Mouse (Mus musculus) forebrain, embryonic 10.5 days (tissue): ENCODE data around the gene Arntl2. TPM values are rescaled to one million over a fixed set of nuclear protein-coding genes. Genes with fewer than 3 reads are reported as not detected.

ENCODE experiments used
- DNase-seq: peaks from one replicate; pipeline ENCODE4 v3.0.0-alpha.2; 2017; ENCODE audit warnings: low spot score; ENCODE audit errors: extremely low spot score
- H3K27ac ChIP-seq: fragments of 300-500 bp; sonication (generic); 2 replicates; pipeline ENCODE4 v1.5.1; 2016; ENCODE audit warnings: mild to moderate bottlenecking
- H3K27me3 ChIP-seq: fragments of 300-500 bp; sonication (generic); 2 replicates; pipeline ENCODE4 v1.6.1; 2016; ENCODE audit warnings: mild to moderate bottlenecking; ENCODE audit not compliant: poor library complexity, severe bottlenecking
- H3K36me3 ChIP-seq: fragments of 300-500 bp; sonication (generic); replicated peaks from 2 replicates; pipeline ENCODE4 v1.6.1; 2016; ENCODE audit warnings: mild to moderate bottlenecking, moderate library complexity
- H3K4me1 ChIP-seq: fragments of 300-500 bp; sonication (generic); 2 replicates; pipeline ENCODE4 v1.6.1; 2016
- H3K4me3 ChIP-seq: fragments of 300-500 bp; sonication (generic); 2 replicates; pipeline ENCODE4 v1.5.1; 2016; ENCODE audit warnings: mild to moderate bottlenecking, moderate library complexity
- H3K9me3 ChIP-seq: fragments of 300-500 bp; sonication (generic); 2 replicates; pipeline ENCODE4 v1.6.1; 2016; ENCODE audit warnings: mild to moderate bottlenecking, moderate library complexity
- WGBS: fragments of 180-500 bp; shearing (Covaris S2); methylation state at CpG from one replicate; pipeline ENCODE4 v1.1.7; 2016; 5-methylcytosine and 5-hydroxymethylcytosine counted together
- polyA plus RNA-seq: library from polyadenylated mRNA; unstranded; fragments of >200 nt; fragmentation: Nextera tagmentation; extraction: Ambion mirVana; gene quantifications from 2 replicates; pipeline ENCODE4 v1.2.1, GENCODE M21; 2016

Arntl2 gene
- polyA plus RNA-seq = 1.4 and 2.2 TPM in 2 replicates

DNA sequence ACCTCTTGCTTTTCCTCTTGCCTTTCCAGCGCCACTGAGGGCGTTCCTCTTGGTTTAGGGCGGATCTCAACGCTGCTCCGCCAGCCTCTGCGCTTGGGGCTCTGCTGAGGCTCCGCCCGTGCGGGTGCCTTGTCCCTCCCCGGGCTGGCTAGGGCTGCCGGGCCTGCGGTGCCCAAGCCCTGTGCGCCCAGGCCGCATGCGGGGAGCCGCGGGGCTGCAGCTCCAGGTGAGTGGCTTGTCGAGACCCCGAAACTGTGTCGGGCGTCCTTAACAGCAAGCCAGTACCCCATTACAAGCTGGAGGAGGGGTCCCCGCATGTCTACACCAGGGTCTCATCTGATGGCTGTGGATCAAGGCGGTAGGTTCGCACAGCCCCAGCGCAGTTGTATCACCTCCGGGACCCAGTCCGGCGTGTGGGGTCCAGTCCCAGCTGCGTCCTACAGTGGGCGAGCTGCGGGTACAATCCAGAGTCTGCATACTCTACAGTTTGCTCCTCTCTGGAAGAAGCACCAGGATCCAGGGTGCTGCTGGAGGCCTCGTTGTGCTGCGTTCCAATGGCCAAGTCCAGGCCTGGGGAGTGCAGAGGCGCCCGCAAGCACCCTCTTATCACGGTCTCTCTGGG lies at the start of gene Arntl2:
Gene Arntl2 (plus strand): TSS at position 132 of the 622 bp plus-strand sequence.
- under 1% methylated on average over 36 of the region's 36 CpGs for whole genome bisulfite sequencing
- Histone ChIP-seq H3K4me3 (peak within 1 kb of the TSS; percentile 67), H3K27ac (peak within 1 kb of the TSS; percentile 80), H3K4me1 (peaks cover 15% of the 10 kb centered on the region), H3K36me3 (no peaks in the 10 kb centered on the region), H3K9me3 (no peaks in the 10 kb centered on the region), H3K27me3 (peaks cover 39% of the 10 kb centered on the region)
- peak; percentile 71 for DNase-seq

DNA sequence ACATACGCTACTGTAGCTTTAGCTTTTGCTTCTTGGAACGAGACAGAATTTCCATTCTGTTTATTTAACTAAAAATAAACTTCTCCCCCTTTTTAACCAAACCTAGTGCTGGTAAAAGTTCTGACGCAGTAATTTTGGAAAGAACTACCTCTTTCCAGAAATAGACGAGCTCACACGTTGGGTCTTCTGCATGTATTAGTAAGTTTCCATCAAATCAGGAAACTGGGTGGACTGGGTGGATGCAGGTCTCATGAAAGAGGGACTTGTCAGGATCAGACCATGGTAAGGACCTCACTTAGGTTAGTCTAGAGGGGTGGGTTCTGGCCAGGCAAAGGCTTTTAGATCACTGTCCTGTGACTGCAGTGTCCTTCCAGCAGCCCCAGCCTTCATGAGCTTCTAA lies 49.3 kb upstream of the Arntl2 start:
- WGBS = 92% methylated on average over 5 of the region's 5 CpGs
- Histone ChIP-seq H3K4me1 (0 out of 2 replicates have a peak, but pooled peaks cover under 1% of the 10 kb centered on the region), H3K4me3 (no peak overlapping the region), H3K27me3 (no peaks in the 10 kb centered on the region), H3K9me3 (no peaks in the 10 kb centered on the region), H3K27ac (no peak overlapping the region), H3K36me3 (no peaks in the 10 kb centered on the region)
- no peak for DNase-seq

GRCm38 (mm10) chr6:146747057-146747456 lies 48.8 kb upstream of the Arntl2 start:
- Histone ChIP-seq H3K27ac (no peak overlapping the region), H3K4me1 (0 out of 2 replicates have a peak, but pooled peaks cover 4% of the 10 kb centered on the region), H3K9me3 (no peaks in the 10 kb centered on the region), H3K36me3 (no peaks in the 10 kb centered on the region), H3K27me3 (no peaks in the 10 kb centered on the region), H3K4me3 (no peak overlapping the region)
- no peak for DNase-seq

GRCm38 (mm10) chr6:146748271-146748670 lies 47.6 kb upstream of the Arntl2 start:
- Histone ChIP-seq H3K36me3 (no peaks in the 10 kb centered on the region), H3K9me3 (no peaks in the 10 kb centered on the region), H3K27ac (no peak overlapping the region), H3K27me3 (no peaks in the 10 kb centered on the region), H3K4me3 (no peak overlapping the region), H3K4me1 (0 out of 2 replicates have a peak, but pooled peaks cover 4% of the 10 kb centered on the region)
- no peak for DNase-seq
- WGBS = 83% methylated on average over 1 of the region's 1 CpGs

DNA sequence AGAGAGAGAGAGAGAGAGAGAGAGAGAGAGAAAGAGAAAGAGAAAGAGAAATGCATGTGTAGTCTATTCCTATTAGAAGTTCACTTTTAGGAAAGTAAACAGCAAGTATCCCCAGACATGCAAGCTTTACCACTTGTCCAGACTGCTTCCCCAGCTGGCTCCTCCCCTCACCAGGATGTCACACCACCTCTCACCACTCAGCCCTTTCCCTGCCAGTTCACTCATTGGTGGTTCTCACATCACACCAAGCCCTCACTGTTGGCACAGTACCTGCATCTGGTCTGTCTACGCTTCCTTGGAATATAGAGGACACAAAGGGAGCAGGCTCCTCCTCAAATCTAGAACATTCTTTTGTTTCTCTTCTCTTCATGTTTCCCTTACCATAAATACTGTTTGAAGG lies 44.2 kb upstream of the Arntl2 start:
- peaks cover 15% of the 10 kb centered on the region for H3K4me1 ChIP-seq
- DNase-seq = no peak

GRCm38 (mm10) chr6:146752178-146752577 lies 43.7 kb upstream of the Arntl2 start:
- DNase-seq = no peak
- Histone ChIP-seq H3K4me1 (peaks cover 20% of the 10 kb centered on the region), H3K4me3 (no peak overlapping the region), H3K27me3 (no peaks in the 10 kb centered on the region), H3K36me3 (no peaks in the 10 kb centered on the region), H3K9me3 (no peaks in the 10 kb centered on the region), H3K27ac (no peak overlapping the region)
- WGBS = 86% methylated on average over 2 of the region's 2 CpGs

More for the DNA sequence above, 44.2 kb upstream of the Arntl2 start:
- Histone ChIP-seq H3K4me3 (no peak overlapping the region), H3K9me3 (no peaks in the 10 kb centered on the region), H3K27me3 (no peaks in the 10 kb centered on the region), H3K36me3 (no peaks in the 10 kb centered on the region), H3K27ac (no peak overlapping the region)
- WGBS = 82% methylated on average over 1 of the region's 1 CpGs

GRCm38 (mm10) chr6:146752612-146753011 lies 43.2 kb upstream of the Arntl2 start:
- Histone ChIP-seq H3K9me3 (no peaks in the 10 kb centered on the region), H3K27me3 (no peaks in the 10 kb centered on the region), H3K4me3 (no peak overlapping the region), H3K36me3 (no peaks in the 10 kb centered on the region), H3K27ac (no peak overlapping the region), H3K4me1 (peaks cover 24% of the 10 kb centered on the region)
- DNase-seq = no peak
- WGBS = 77% methylated on average over 1 of the region's 1 CpGs

DNA sequence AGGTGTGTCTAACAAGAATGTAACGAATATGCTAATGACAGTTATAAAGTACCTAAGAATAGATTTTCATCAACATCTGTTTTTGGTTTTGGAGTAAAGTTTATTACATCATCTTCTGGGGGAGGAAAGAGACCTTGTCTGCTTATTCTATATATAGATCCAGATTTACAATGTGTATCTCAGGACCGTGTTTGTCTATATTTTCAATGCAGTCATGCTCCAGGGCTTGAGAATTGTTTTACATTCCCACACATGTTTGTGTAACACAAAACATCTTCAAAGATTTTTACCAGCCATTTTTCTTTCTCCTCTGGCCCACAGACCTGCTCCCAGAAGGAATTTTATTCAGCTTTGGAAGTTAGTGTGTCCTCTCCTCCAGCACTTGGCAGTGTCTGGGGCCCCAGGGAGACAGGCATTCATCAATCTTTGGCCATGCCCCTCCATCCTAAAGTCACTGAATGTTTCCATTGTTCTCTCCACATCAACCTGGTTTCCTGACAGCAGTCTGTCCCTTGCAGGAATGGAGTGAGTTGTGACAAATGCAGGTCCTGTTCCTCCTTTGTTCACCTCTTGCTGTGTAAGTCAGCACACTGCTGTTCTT lies 42.2 kb upstream of the Arntl2 start:
- WGBS = 84% methylated on average over 2 of the region's 2 CpGs
- Histone ChIP-seq H3K27ac (peak overlapping the region; percentile 35; the same call in 1 of the 2 replicates), H3K4me3 (no peak overlapping the region), H3K9me3 (no peaks in the 10 kb centered on the region), H3K36me3 (no peaks in the 10 kb centered on the region), H3K4me1 (peaks cover 24% of the 10 kb centered on the region), H3K27me3 (no peaks in the 10 kb centered on the region)
- no peak for DNase-seq

DNA sequence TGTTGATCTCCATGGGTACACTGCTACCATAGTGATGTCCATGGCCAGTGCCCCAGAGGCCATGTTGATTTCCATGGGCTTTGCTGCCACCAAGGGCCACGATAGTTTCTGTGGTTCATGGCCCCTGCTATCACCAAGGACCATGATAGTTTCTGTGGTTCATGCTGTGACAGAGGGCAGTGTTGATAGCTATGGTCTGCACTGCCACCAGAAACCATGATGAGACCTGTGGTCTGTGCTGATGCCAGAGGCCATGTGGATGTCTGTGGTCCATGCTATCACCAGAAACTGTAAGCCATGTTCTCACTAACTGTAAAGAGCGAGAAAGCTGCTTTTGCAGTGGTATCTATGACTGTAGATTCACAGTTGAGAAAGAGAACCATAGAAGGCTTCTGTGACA lies 40.7 kb upstream of the Arntl2 start:
- WGBS = 87% methylated on average over 2 of the region's 2 CpGs
- H3K27ac ChIP-seq = no peak overlapping the region
- peaks cover 24% of the 10 kb centered on the region for H3K4me1 ChIP-seq
- no peaks in the 10 kb centered on the region for H3K9me3 ChIP-seq
- no peaks in the 10 kb centered on the region for H3K27me3 ChIP-seq
- H3K4me3 ChIP-seq = no peak overlapping the region
- peaks cover 2% of the 10 kb centered on the region; the same call in 1 of the 2 replicates for H3K36me3 ChIP-seq
- no peak for DNase-seq

- 90% methylated on average over 4 of the region's 4 CpGs for WGBS
- no peak overlapping the region for H3K4me3 ChIP-seq
Observed at GRCm38 (mm10) chr6:146755679-146756078, 40.2 kb upstream of the Arntl2 start.

GRCm38 (mm10) chr6:146759027-146759426 lies 36.8 kb upstream of the Arntl2 start:
- peaks cover 16% of the 10 kb centered on the region for H3K4me1 ChIP-seq
- no peak overlapping the region for H3K4me3 ChIP-seq
- peaks cover 7% of the 10 kb centered on the region; the same call in 1 of the 2 replicates for H3K36me3 ChIP-seq
- WGBS = 94% methylated on average over 2 of the region's 2 CpGs
- H3K27me3 ChIP-seq = no peaks in the 10 kb centered on the region
- no peak overlapping the region for H3K27ac ChIP-seq
- no peak for DNase-seq
- no peaks in the 10 kb centered on the region for H3K9me3 ChIP-seq

More at GRCm38 (mm10) chr6:146755679-146756078, 40.2 kb upstream of the Arntl2 start:
- H3K36me3 ChIP-seq = peaks cover 7% of the 10 kb centered on the region; the same call in 1 of the 2 replicates
- no peaks in the 10 kb centered on the region for H3K9me3 ChIP-seq
- peaks cover 24% of the 10 kb centered on the region for H3K4me1 ChIP-seq
- no peaks in the 10 kb centered on the region for H3K27me3 ChIP-seq
- no peak overlapping the region for H3K27ac ChIP-seq
- DNase-seq = no peak

DNA sequence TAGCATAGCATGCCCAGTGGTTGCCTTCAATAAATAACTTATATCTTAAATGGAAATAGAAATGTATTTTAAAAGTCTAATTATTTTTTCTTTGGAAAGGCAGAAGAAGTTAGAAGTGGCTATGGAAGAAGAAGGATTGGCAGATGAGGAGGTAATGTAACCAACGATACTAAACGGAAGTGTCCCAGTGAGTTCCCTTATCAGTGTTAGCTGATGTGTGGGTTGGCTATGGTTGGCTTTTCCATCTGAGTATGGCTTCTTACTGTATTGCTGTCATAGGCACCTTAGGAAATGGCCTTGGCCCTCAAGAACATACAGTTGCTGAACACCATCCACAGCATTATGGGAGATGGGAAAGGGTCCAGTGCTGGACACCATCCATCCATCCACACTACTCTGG lies 35.8 kb upstream of the Arntl2 start:
- Histone ChIP-seq H3K27me3 (no peaks in the 10 kb centered on the region), H3K4me3 (no peak overlapping the region), H3K36me3 (peaks cover 7% of the 10 kb centered on the region; the same call in 1 of the 2 replicates), H3K27ac (no peak overlapping the region), H3K9me3 (no peaks in the 10 kb centered on the region), H3K4me1 (peaks cover 14% of the 10 kb centered on the region)
- no peak for DNase-seq
- WGBS = 98% methylated on average over 2 of the region's 2 CpGs

GRCm38 (mm10) chr6:146760736-146761135 lies 35.1 kb upstream of the Arntl2 start:
- Histone ChIP-seq H3K4me3 (no peak overlapping the region), H3K27ac (no peak overlapping the region), H3K27me3 (no peaks in the 10 kb centered on the region), H3K9me3 (no peaks in the 10 kb centered on the region), H3K4me1 (peaks cover 14% of the 10 kb centered on the region), H3K36me3 (peaks cover 7% of the 10 kb centered on the region; the same call in 1 of the 2 replicates)
- 76% methylated on average over 4 of the region's 4 CpGs for WGBS
- no peak for DNase-seq
